Mouse (Mus musculus): ENCODE data around the gene Amigo3. TPM values are rescaled to one million over a fixed set of nuclear protein-coding genes. Genes with fewer than 3 reads are reported as not detected.

The Amigo3 gene
- polyA plus RNA-seq, 1 experiment, result 2.6 TPM

GRCm38 (mm10) chr9:108052411-108052810, 548 bp upstream of the Amigo3 start:
- DNase-seq (ENCODE audit: low spot score), result no peak

- no peak for DNase-seq (ENCODE audit: low spot score)
Measured at GRCm38 (mm10) chr9:108053665-108054225, 786 bp downstream of the Amigo3 start.

- no peak for DNase-seq (ENCODE audit: low spot score)
Measured at GRCm38 (mm10) chr9:108054331-108055040, 1.5 kb downstream of the Amigo3 start.

- no peak for DNase-seq (ENCODE audit: low spot score)
Measured at GRCm38 (mm10) chr9:108055061-108055460, 2.1 kb downstream of the Amigo3 start.

- no peak for DNase-seq (ENCODE audit: low spot score)
Measured at GRCm38 (mm10) chr9:108055661-108056237, 2.8 kb downstream of the Amigo3 start.

- DNase-seq (ENCODE audit: low spot score), result no peak
Measured at GRCm38 (mm10) chr9:108056361-108057261, 3.7 kb downstream of the Amigo3 start.

GRCm38 (mm10) chr9:108057262-108057562, 4.3 kb downstream of the Amigo3 start:
- no peak for DNase-seq (ENCODE audit: low spot score)

- DNase-seq (ENCODE audit: low spot score), result no peak
Measured at GRCm38 (mm10) chr9:108058291-108058690, 5.3 kb downstream of the Amigo3 start.

GRCm38 (mm10) chr9:108062142-108062541, 9.2 kb downstream of the Amigo3 start:
- no peak for DNase-seq (ENCODE audit: low spot score)

- DNase-seq (ENCODE audit: low spot score), result no peak
Measured at GRCm38 (mm10) chr9:108063361-108063760, 10.4 kb downstream of the Amigo3 start.

GRCm38 (mm10) chr9:108065491-108066011, 12.6 kb downstream of the Amigo3 start:
- DNase-seq (ENCODE audit: low spot score), result no peak

GRCm38 (mm10) chr9:108067199-108067598, 14.2 kb downstream of the Amigo3 start:
- no peak for DNase-seq (ENCODE audit: low spot score)

- DNase-seq (ENCODE audit: low spot score), result no peak
Measured at GRCm38 (mm10) chr9:108067900-108068299, 14.9 kb downstream of the Amigo3 start.

GRCm38 (mm10) chr9:108069007-108069406, 16.0 kb downstream of the Amigo3 start:
- no peak for DNase-seq (ENCODE audit: low spot score)

- no peak for DNase-seq (ENCODE audit: low spot score)
Measured at GRCm38 (mm10) chr9:108069529-108069928, 16.6 kb downstream of the Amigo3 start.

- DNase-seq (ENCODE audit: low spot score), result no peak
Measured at GRCm38 (mm10) chr9:108071801-108072200, 18.8 kb downstream of the Amigo3 start.

- no peak for DNase-seq (ENCODE audit: low spot score)
Measured at GRCm38 (mm10) chr9:108072481-108072924, 19.5 kb downstream of the Amigo3 start.

- DNase-seq (ENCODE audit: low spot score), result no peak
Measured at GRCm38 (mm10) chr9:108073141-108073930, 20.4 kb downstream of the Amigo3 start.

- no peak for DNase-seq (ENCODE audit: low spot score)
Measured at GRCm38 (mm10) chr9:108080168-108080567, 27.2 kb downstream of the Amigo3 start, which contains the start of gene Mst1. TSS of gene Mst1 (plus strand) at chr9:108080436.

GRCm38 (mm10) chr9:108082549-108082948, 29.6 kb downstream of the Amigo3 start:
- no peak for DNase-seq (ENCODE audit: low spot score)

GRCm38 (mm10) chr9:108082988-108083431, 30.1 kb downstream of the Amigo3 start, which contains the start of gene Rnf123:
TSS of gene Rnf123 (minus strand) at chr9:108083346.
- no peak for DNase-seq (ENCODE audit: low spot score)

Data from urinary bladder, adult 2 months (tissue).